In the genomic region with DNA sequence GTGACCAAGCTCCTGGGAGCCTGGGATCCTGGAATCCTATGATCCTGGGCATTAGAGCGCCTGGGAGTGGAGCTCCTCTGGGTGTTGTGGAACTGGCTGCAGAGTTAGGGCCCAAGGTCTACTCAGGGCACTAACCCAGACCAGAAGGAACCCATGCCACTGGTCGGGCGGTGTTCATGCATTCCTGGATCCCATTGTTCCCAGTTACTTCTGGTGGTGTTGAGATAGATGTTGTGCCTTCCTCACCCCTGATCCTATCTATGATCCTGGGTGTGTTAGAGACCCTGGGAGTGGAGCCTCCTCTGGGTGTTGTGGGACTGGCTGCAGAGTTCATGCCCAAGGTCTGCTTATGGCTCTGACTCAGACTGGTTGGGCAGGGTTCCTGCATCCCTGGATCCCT, we compare ENCODE assay signal across 16 mouse cellular contexts.
DNase-seq lines count a peak whose midpoint lies in the region.
"Had no signal": no experiment of that assay in that cellular context is flagged by ENCODE, and none has a peak within 500 bp of the region (broad histone marks: within the 10 kb centered on the region; RNA-seq: fewer than 3 reads in every experiment).

No protein-coding gene starts in this region.

- peak; percentile 56 for DNase-seq in adrenal gland, adult 2 months
- no peak for DNase-seq in adrenal gland, adult 8-10 months
- DNase-seq in adrenal gland, postnatal 14 days, result peak; percentile 30
- DNase-seq in adrenal gland, postnatal 25 days, result no peak
- DNase-seq in adrenal gland, postnatal 36 days, result peak; percentile 19 to 46
- DNase-seq in adrenal gland, postnatal 10 days, result no peak
- DNase-seq: B cell, adult 2 months; cerebellum, adult 11 months; cerebellum, adult 11-12 months; cerebellum, adult 18-20 months; cerebellum, adult 2 months; cerebellum, adult 8-10 months; cerebellum, adult 9-10 months; cerebellum, adult 9-11 months; cerebellum, postnatal 10 days; cerebellum, postnatal 14 days had no signal

Comparison
In these comparisons a context has a peak if more than half of its experiments do, and no peak if none do; other contexts are left out.
1. DNase-seq: peak in adrenal gland, adult 2 months (single experiment), adrenal gland, postnatal 14 days (single experiment) and adrenal gland, postnatal 36 days (2 of 2); none in adrenal gland, adult 8-10 months (single experiment), adrenal gland, postnatal 25 days (single experiment) and adrenal gland, postnatal 10 days (single experiment).